ENCODE assay signal across 8 mouse cellular contexts in genomic region chr1:91800348-91800747, GRCm38 (mm10). TPM values are rescaled to one million over a fixed set of nuclear protein-coding genes. Genes with fewer than 3 reads are reported as not detected.
DNase-seq lines count a peak whose midpoint lies in the region; ATAC-seq lines count a peak whose summit lies in the region.

No protein-coding gene starts in this region.

- H3K9me3 ChIP-seq in kidney, embryonic 14.5 days (ENCODE audit: control insufficient read depth, low read length) = no peaks in the 10 kb centered on the region
- H3K9me3 ChIP-seq in intestine, embryonic 15.5 days = no peaks in the 10 kb centered on the region
- no peaks in the 10 kb centered on the region for H3K9me3 ChIP-seq in neural tube, embryonic 12.5 days

- H3K27me3 ChIP-seq in kidney, embryonic 14.5 days (ENCODE audit: control insufficient read depth, insufficient read depth, low read length) = peaks cover 51% of the 10 kb centered on the region
- peaks cover 38% of the 10 kb centered on the region for H3K27me3 ChIP-seq in intestine, embryonic 15.5 days (replicated peaks)
- peaks cover 52% of the 10 kb centered on the region for H3K27me3 ChIP-seq in neural tube, embryonic 12.5 days (replicated peaks)

- no peaks in the 10 kb centered on the region for H3K36me3 ChIP-seq in kidney, embryonic 14.5 days (ENCODE audit: control insufficient read depth, insufficient read depth, low read length)
- H3K36me3 ChIP-seq in intestine, embryonic 15.5 days = no peaks in the 10 kb centered on the region
- no peaks in the 10 kb centered on the region for H3K36me3 ChIP-seq in neural tube, embryonic 12.5 days

- ATAC-seq in kidney, embryonic 14.5 days (ENCODE audit: low FRiP score, low TSS enrichment) = no peak
- no peak for ATAC-seq in intestine, embryonic 15.5 days
- no peak for ATAC-seq in neural tube, embryonic 12.5 days (ENCODE audit: low FRiP score, low read depth)

- H3K4me3 ChIP-seq in kidney, embryonic 14.5 days (ENCODE audit: low read length) = peak overlapping the region; percentile 54
- peak overlapping the region; percentile 56 for H3K4me3 ChIP-seq in intestine, embryonic 15.5 days (replicated peaks)
- peak overlapping the region; percentile 46 for H3K4me3 ChIP-seq in neural tube, embryonic 12.5 days

- peak overlapping the region; percentile 42; the same call in 1 of the 2 replicates for H3K9ac ChIP-seq in kidney, embryonic 14.5 days (ENCODE audit: low read depth, low read length)
- peak overlapping the region; percentile 54 for H3K9ac ChIP-seq in intestine, embryonic 15.5 days
- no peak overlapping the region for H3K9ac ChIP-seq in neural tube, embryonic 12.5 days

- no peak for DNase-seq in kidney, postnatal 4 days
- peak; percentile 64 for DNase-seq in embryo, embryonic 10.5 days (ENCODE audit: low spot score)
- DNase-seq in adrenal gland, adult 18-20 months (ENCODE audit: low spot score in 2 of 2) = no peak
- DNase-seq in thymus, postnatal 4 days = no peak
- DNase-seq in gastrocnemius, postnatal 4 days (ENCODE audit: low spot score in 2 of 2) = no peak

- 26% methylated on average over 13 of the region's 13 CpGs for WGBS in kidney, embryonic 14.5 days
- WGBS in intestine, embryonic 15.5 days = 39% methylated on average over 13 of the region's 13 CpGs
- WGBS in neural tube, embryonic 12.5 days = 9% methylated on average over 13 of the region's 13 CpGs

- peak overlapping the region; percentile 95 for H3K4me2 ChIP-seq in kidney, embryonic 14.5 days (replicated peaks; ENCODE audit: low read depth, low read length)
- H3K4me2 ChIP-seq in intestine, embryonic 15.5 days (replicated peaks) = peak overlapping the region; percentile 93
- peak overlapping the region; percentile 81 for H3K4me2 ChIP-seq in neural tube, embryonic 12.5 days (replicated peaks)

- peaks cover 16% of the 10 kb centered on the region for H3K4me1 ChIP-seq in kidney, embryonic 14.5 days (ENCODE audit: control insufficient read depth, insufficient read depth, low read length)
- peaks cover 9% of the 10 kb centered on the region; the same call in 1 of the 2 replicates for H3K4me1 ChIP-seq in intestine, embryonic 15.5 days (replicated peaks)
- peaks cover 20% of the 10 kb centered on the region for H3K4me1 ChIP-seq in neural tube, embryonic 12.5 days

- H3K27ac ChIP-seq in kidney, embryonic 14.5 days (ENCODE audit: low read depth, low read length) = no peak overlapping the region
- H3K27ac ChIP-seq in intestine, embryonic 15.5 days = no peak overlapping the region
- H3K27ac ChIP-seq in neural tube, embryonic 12.5 days = no peak overlapping the region

RNA-seq across cellular contexts. Expression of gene Twist2, which starts 0.9 kb away (rescaled TPM):
- polyA plus RNA-seq in kidney, embryonic 14.5 days (2014; fragmentation: Nextera tagmentation; extraction: Ambion mirVana) = 8.0 and 10.2 TPM in 2 replicates
- polyA plus RNA-seq in intestine, embryonic 15.5 days (2015; fragmentation: Nextera tagmentation; extraction: Ambion mirVana) = 4.8 and 5.8 TPM in 2 replicates
- polyA plus RNA-seq in neural tube, embryonic 12.5 days (2016; fragmentation: Nextera tagmentation; extraction: Ambion mirVana) = 9.3 and 10.1 TPM in 2 replicates
- 1 to 10 TPM; 1.7 to 4.0 TPM for total RNA-seq in adrenal gland, adult 18-20 months (2021)
- total RNA-seq in gastrocnemius, postnatal 4 days (2021) = 1 to 10 TPM; 6.1 to 6.8 TPM
